Mouse (Mus musculus) lung, postnatal 36 days (tissue): ENCODE measurements around the gene Gm11733.
A peak's percentile ranks its signal among the peaks of the same experiment; 100 is the strongest.

Source experiments
- DNase-seq: peaks from one replicate; pipeline ENCODE4 v3.0.0; 2022; ENCODE audit warnings: mixed read lengths

Gene Gm11733

GRCm38 (mm10) chr11:117478271-117479006 is 5.7 kb upstream of the Gm11733 start:
- no peak for DNase-seq

GRCm38 (mm10) chr11:117479007-117479719 is 5.0 kb upstream of the Gm11733 start:
- DNase-seq = peak; percentile 22

GRCm38 (mm10) chr11:117479746-117480145 is 4.4 kb upstream of the Gm11733 start:
- no peak for DNase-seq

- DNase-seq = no peak
Measured at GRCm38 (mm10) chr11:117482300-117482676, 1.9 kb upstream of the Gm11733 start.

- peak; percentile 81 for DNase-seq
Measured at GRCm38 (mm10) chr11:117482677-117483511, 1.3 kb upstream of the Gm11733 start.

GRCm38 (mm10) chr11:117491408-117492208 is 7.4 kb downstream of the Gm11733 start:
- no peak for DNase-seq

- DNase-seq = no peak
Measured at GRCm38 (mm10) chr11:117492209-117492505, 8.0 kb downstream of the Gm11733 start.

GRCm38 (mm10) chr11:117496812-117497211 is 12.6 kb downstream of the Gm11733 start:
- DNase-seq = no peak

GRCm38 (mm10) chr11:117497256-117498136 is 13.3 kb downstream of the Gm11733 start:
- DNase-seq = peak; percentile 71

GRCm38 (mm10) chr11:117498137-117498511 is 14.0 kb downstream of the Gm11733 start:
- DNase-seq = no peak

- no peak for DNase-seq
Measured at GRCm38 (mm10) chr11:117508972-117509371, 24.8 kb downstream of the Gm11733 start.

GRCm38 (mm10) chr11:117515718-117516421 is 31.7 kb downstream of the Gm11733 start:
- no peak for DNase-seq

GRCm38 (mm10) chr11:117516422-117516796 is 32.2 kb downstream of the Gm11733 start:
- DNase-seq = no peak

GRCm38 (mm10) chr11:117521906-117522780 is 38.0 kb downstream of the Gm11733 start:
- DNase-seq = no peak

- DNase-seq = peak; percentile 77
Measured at GRCm38 (mm10) chr11:117522879-117523519, 38.8 kb downstream of the Gm11733 start.

- DNase-seq = no peak
Measured at GRCm38 (mm10) chr11:117525606-117526349, 41.6 kb downstream of the Gm11733 start.

- DNase-seq = no peak
Measured at GRCm38 (mm10) chr11:117532374-117532773, 48.2 kb downstream of the Gm11733 start.

GRCm38 (mm10) chr11:117534912-117535311 is 50.7 kb downstream of the Gm11733 start:
- peak; percentile 89 for DNase-seq
